8 mouse cellular contexts compared by ENCODE assay signal in genomic region chr15:98831684-98832035, GRCm38 (mm10). TPM values are rescaled to one million over a fixed set of nuclear protein-coding genes. Genes with fewer than 3 reads are reported as not detected.
DNase-seq lines count a peak whose midpoint lies in the region; ATAC-seq and TF ChIP-seq lines count a peak whose summit lies in the region.

No protein-coding gene starts in this region.

- ATAC-seq in common myeloid progenitor, adult 5-6 weeks (replicated peaks; ENCODE audit: low read depth, poor library complexity, severe bottlenecking) = peak; percentile 45
- peak; percentile 55 for ATAC-seq in hindbrain, postnatal 0 days
- ATAC-seq in midbrain, embryonic 16.5 days = peak; percentile 46

- TF ChIP-seq POLR2A in kidney, adult 2 months (IDR thresholded peaks at IDR 0.05; ENCODE audit: low read depth, low read length) = no peak

- no peaks in the 10 kb centered on the region for H3K27me3 ChIP-seq in kidney, adult 2 months (replicated peaks; ENCODE audit: control insufficient read depth, insufficient read depth, low read length)
- H3K27me3 ChIP-seq in hindbrain, postnatal 0 days (ENCODE audit: insufficient read depth, low read length) = no peaks in the 10 kb centered on the region
- H3K27me3 ChIP-seq in midbrain, embryonic 16.5 days (ENCODE audit: control insufficient read depth, insufficient read depth, low read depth, low read length) = no peaks in the 10 kb centered on the region

- peak overlapping the region; percentile 64; the same call in 1 of the 2 replicates for H3K9ac ChIP-seq in hindbrain, postnatal 0 days (replicated peaks; ENCODE audit: low read length)
- H3K9ac ChIP-seq in midbrain, embryonic 16.5 days (ENCODE audit: low read depth, low read length) = peak overlapping the region; percentile 65

- peak overlapping the region; percentile 95 for H3K27ac ChIP-seq in kidney, adult 2 months (ENCODE audit: insufficient read depth, low read depth, low read length)
- H3K27ac ChIP-seq in hindbrain, postnatal 0 days = peak overlapping the region; percentile 85
- peak overlapping the region; percentile 71 for H3K27ac ChIP-seq in midbrain, embryonic 16.5 days (ENCODE audit: low read length)

- peaks cover 3% of the 10 kb centered on the region for H3K36me3 ChIP-seq in kidney, adult 2 months (ENCODE audit: control insufficient read depth, insufficient read depth, low read length)
- peaks cover 35% of the 10 kb centered on the region for H3K36me3 ChIP-seq in hindbrain, postnatal 0 days (ENCODE audit: insufficient read depth, low read length)
- H3K36me3 ChIP-seq in midbrain, embryonic 16.5 days (ENCODE audit: control insufficient read depth, insufficient read depth, low read length) = peaks cover 31% of the 10 kb centered on the region

- TF ChIP-seq CTCF in kidney, adult 2 months (conservative IDR thresholded peaks at IDR 0.05; ENCODE audit: insufficient read depth, insufficient read length, low read depth, low read length) = no peak
- no peak for TF ChIP-seq CTCF in hindbrain, postnatal 0 days (IDR thresholded peaks at IDR 0.05; ENCODE audit: low read depth)

- H3K4me3 ChIP-seq in kidney, adult 2 months (ENCODE audit: insufficient read depth, low read depth, low read length) = peak overlapping the region; percentile 51
- H3K4me3 ChIP-seq in hindbrain, postnatal 0 days (ENCODE audit: low read length) = peak overlapping the region; percentile 68
- H3K4me3 ChIP-seq in midbrain, embryonic 16.5 days (ENCODE audit: low read depth, low read length) = peak overlapping the region; percentile 60

- peaks cover 6% of the 10 kb centered on the region; the same call in 1 of the 2 replicates for H3K4me1 ChIP-seq in kidney, adult 2 months (ENCODE audit: control insufficient read depth, insufficient read depth, low read length)
- H3K4me1 ChIP-seq in hindbrain, postnatal 0 days (ENCODE audit: insufficient read depth, low read length) = no peaks in the 10 kb centered on the region
- H3K4me1 ChIP-seq in midbrain, embryonic 16.5 days (ENCODE audit: control insufficient read depth, insufficient read depth, low read length) = peaks cover 16% of the 10 kb centered on the region

- H3K9me3 ChIP-seq in hindbrain, postnatal 0 days (ENCODE audit: low read length) = no peaks in the 10 kb centered on the region
- no peaks in the 10 kb centered on the region for H3K9me3 ChIP-seq in midbrain, embryonic 16.5 days (replicated peaks; ENCODE audit: control insufficient read depth, low read length, poor library complexity, severe bottlenecking)

- DNase-seq in kidney, adult 2 months = no peak
- DNase-seq in kidney, postnatal 14 days = no peak
- DNase-seq in hindbrain, postnatal 0 days (ENCODE audit: low spot score) = no peak
- no peak for DNase-seq in adrenal gland, postnatal 14 days
- no peak for DNase-seq in c-Kit-positive CD71-positive TER-119-positive erythroid progenitor cells, embryonic 14.5 days (ENCODE audit: low spot score)
- DNase-seq in frontal cortex, postnatal 25 days (ENCODE audit: low spot score in 2 of 2) = no peak

- peak overlapping the region; percentile 77 for H3K4me2 ChIP-seq in hindbrain, postnatal 0 days (ENCODE audit: low read depth, low read length)
- peak overlapping the region; percentile 71 for H3K4me2 ChIP-seq in midbrain, embryonic 16.5 days (ENCODE audit: low read length)

- 4% methylated on average over 9 of the region's 9 CpGs for WGBS in kidney, adult 2 months
- WGBS in hindbrain, postnatal 0 days = 16% methylated on average over 9 of the region's 9 CpGs
- 13% methylated on average over 9 of the region's 9 CpGs for WGBS in midbrain, embryonic 16.5 days

RNA-seq across cellular contexts. Expression of gene Prkag1, which starts 0.3 kb away (rescaled TPM):
- polyA plus RNA-seq in kidney, adult 2 months (2012; rRNA removed) = 68.9 and 72.7 TPM in 2 replicates
- total RNA-seq in common myeloid progenitor, adult 5-6 weeks (2017) = 65.2 and 77.8 TPM in 2 replicates
- total RNA-seq in hindbrain, postnatal 0 days (2014; rRNA removed) = 62.4 and 99.4 TPM in 2 replicates
- 61.1 and 62.3 TPM in 2 replicates for polyA plus RNA-seq in hindbrain, postnatal 0 days (2015; fragmentation: Nextera tagmentation; extraction: Ambion mirVana)
- polyA plus RNA-seq in midbrain, embryonic 16.5 days (2015; fragmentation: Nextera tagmentation; extraction: Ambion mirVana) = 72.9 and 73.1 TPM in 2 replicates
- total RNA-seq in adrenal gland, postnatal 14 days (2021) = 59.1 and 62.5 TPM in 2 replicates

RNA-seq across cellular contexts. Expression of gene Ddn, which starts 22.4 kb away (rescaled TPM):
- polyA plus RNA-seq in kidney, adult 2 months (2012; rRNA removed) = 12.1 and 12.3 TPM in 2 replicates
- 0.23 TPM in 1 of 2 replicates, not detected in the other for total RNA-seq in common myeloid progenitor, adult 5-6 weeks (2017)
- 2.7 and 6.5 TPM in 2 replicates for total RNA-seq in hindbrain, postnatal 0 days (2014; rRNA removed)
- polyA plus RNA-seq in hindbrain, postnatal 0 days (2015; fragmentation: Nextera tagmentation; extraction: Ambion mirVana) = 0.45 and 0.64 TPM in 2 replicates
- 0.35 and 0.42 TPM in 2 replicates for polyA plus RNA-seq in midbrain, embryonic 16.5 days (2015; fragmentation: Nextera tagmentation; extraction: Ambion mirVana)
- total RNA-seq in adrenal gland, postnatal 14 days (2021) = 0.11 TPM in 1 of 2 replicates, not detected in the other

RNA-seq across cellular contexts. Expression of gene Kmt2d, which starts 39.3 kb away (rescaled TPM):
- 18.8 and 20.8 TPM in 2 replicates for polyA plus RNA-seq in kidney, adult 2 months (2012; rRNA removed)
- 27.3 and 52.2 TPM in 2 replicates for total RNA-seq in common myeloid progenitor, adult 5-6 weeks (2017)
- 27.7 and 37.8 TPM in 2 replicates for total RNA-seq in hindbrain, postnatal 0 days (2014; rRNA removed)
- 7.4 and 7.6 TPM in 2 replicates for polyA plus RNA-seq in hindbrain, postnatal 0 days (2015; fragmentation: Nextera tagmentation; extraction: Ambion mirVana)
- 10.1 and 11.8 TPM in 2 replicates for polyA plus RNA-seq in midbrain, embryonic 16.5 days (2015; fragmentation: Nextera tagmentation; extraction: Ambion mirVana)
- total RNA-seq in adrenal gland, postnatal 14 days (2021) = 64.0 and 66.6 TPM in 2 replicates

RNA-seq across cellular contexts. Expression of gene Wnt1, which starts 42.0 kb away (rescaled TPM):
- polyA plus RNA-seq in kidney, adult 2 months (2012; rRNA removed) = 0.04 TPM in 1 of 2 replicates, not detected in the other
- total RNA-seq in common myeloid progenitor, adult 5-6 weeks (2017) = not detected in 2 replicates
- 0.05 TPM in 1 of 2 replicates, not detected in the other for total RNA-seq in hindbrain, postnatal 0 days (2014; rRNA removed)
- 0.52 and 0.59 TPM in 2 replicates for polyA plus RNA-seq in hindbrain, postnatal 0 days (2015; fragmentation: Nextera tagmentation; extraction: Ambion mirVana)
- 1.2 and 1.3 TPM in 2 replicates for polyA plus RNA-seq in midbrain, embryonic 16.5 days (2015; fragmentation: Nextera tagmentation; extraction: Ambion mirVana)
- total RNA-seq in adrenal gland, postnatal 14 days (2021) = not detected in 2 replicates

RNA-seq across cellular contexts. Expression of gene Wnt10b, which starts 53.7 kb away (rescaled TPM):
- 0.22 and 0.25 TPM in 2 replicates for polyA plus RNA-seq in kidney, adult 2 months (2012; rRNA removed)
- total RNA-seq in common myeloid progenitor, adult 5-6 weeks (2017) = 0.64 TPM in 1 of 2 replicates, not detected in the other
- 1.4 and 4.5 TPM in 2 replicates for total RNA-seq in hindbrain, postnatal 0 days (2014; rRNA removed)
- 0.29 TPM in 1 of 2 replicates, not detected in the other for polyA plus RNA-seq in hindbrain, postnatal 0 days (2015; fragmentation: Nextera tagmentation; extraction: Ambion mirVana)
- not detected in 2 replicates for polyA plus RNA-seq in midbrain, embryonic 16.5 days (2015; fragmentation: Nextera tagmentation; extraction: Ambion mirVana)
- 0.48 and 0.79 TPM in 2 replicates for total RNA-seq in adrenal gland, postnatal 14 days (2021)
